Mouse (Mus musculus) MEL (cell line): ENCODE data around the gene Eri3. TPM values are rescaled to one million over a fixed set of nuclear protein-coding genes. Genes with fewer than 3 reads are reported as not detected.

Experiments
- DNase-seq: peaks from one replicate; pipeline ENCODE4 v3.0.0; 2011; ENCODE audit warnings: low read depth, low spot score
- H3K27ac ChIP-seq: 2 replicates; pipeline ENCODE4 v1.5.1; 2012; ENCODE audit warnings: low read depth, mild to moderate bottlenecking, control low read depth, low read length, moderate library complexity; ENCODE audit not compliant: control insufficient read depth
- H3K27me3 ChIP-seq, 2 experiments: fragments of 150-350 bp in 1 of 2; sonication (generic) in 1 of 2; 2 replicates each; pipeline ENCODE4 v1.6.1; 2012; ENCODE audit warnings: low read length in 2 of 2, mild to moderate bottlenecking in 2 of 2, improper control_type of control experiment in 1 of 2, moderate library complexity in 1 of 2; ENCODE audit not compliant: insufficient read depth in 2 of 2, control insufficient read depth in 1 of 2
- H3K36me3 ChIP-seq, 2 experiments: 2 replicates each; pipeline ENCODE4 v1.6.1; 2012 to 2014; ENCODE audit warnings: low read length in 2 of 2, improper control_type of control experiment in 1 of 2, inconsistent platforms in 1 of 2, mild to moderate bottlenecking in 1 of 2; ENCODE audit not compliant: insufficient read depth in 2 of 2, control insufficient read depth in 1 of 2
- H3K4me1 ChIP-seq, 2 experiments: fragments of 150-350 bp in 1 of 2; sonication (generic) in 1 of 2; 2 replicates each; pipeline ENCODE4 v1.6.1; 2012; ENCODE audit warnings: low read length in 2 of 2, improper control_type of control experiment in 1 of 2, mild to moderate bottlenecking in 1 of 2; ENCODE audit not compliant: insufficient read depth in 2 of 2, control insufficient read depth in 1 of 2
- H3K4me3 ChIP-seq, 2 experiments: fragments of 150-350 bp in 1 of 2; sonication (generic) in 1 of 2; 2 replicates each; pipeline ENCODE4 v1.5.1; 2012; ENCODE audit warnings: low read depth in 2 of 2, low read length in 2 of 2, mild to moderate bottlenecking in 2 of 2, moderate library complexity in 2 of 2, control low read depth in 1 of 2, improper control_type of control experiment in 1 of 2; ENCODE audit not compliant: control insufficient read depth in 1 of 2, insufficient read depth in 1 of 2
- H3K79me2 ChIP-seq: 2 replicates; pipeline ENCODE4 v1.6.1; 2012; ENCODE audit warnings: mild to moderate bottlenecking, low read length, moderate library complexity; ENCODE audit not compliant: control insufficient read depth, poor library complexity, insufficient read depth
- H3K9ac ChIP-seq: 2 replicates; pipeline ENCODE4 v1.6.1; 2012; ENCODE audit warnings: low read depth, mild to moderate bottlenecking, control low read depth, low read length, moderate library complexity; ENCODE audit not compliant: control insufficient read depth, poor library complexity, severe bottlenecking
- H3K9me3 ChIP-seq: fragments of 150-350 bp; sonication (generic); replicated peaks from 2 replicates; pipeline ENCODE4 v1.6.1; 2012; ENCODE audit warnings: mild to moderate bottlenecking, low read length, improper control_type of control experiment, moderate library complexity; ENCODE audit not compliant: insufficient read depth
- BHLHE40 ChIP-seq: IDR thresholded peaks from 2 replicates; pipeline ENCODE4 v1.6.1; 2012; ENCODE audit warnings: low read depth, mild to moderate bottlenecking, inconsistent platforms, low read length, improper control_type of control experiment, borderline replicate concordance
- CHD2 ChIP-seq: IDR thresholded peaks from 2 replicates; pipeline ENCODE4 v1.6.1; 2011; ENCODE audit warnings: low read length, improper control_type of control experiment
- CTCF ChIP-seq, 3 experiments: IDR thresholded peaks in 2 of 3; conservative IDR thresholded peaks in 1 of 3; 2 replicates each; pipeline ENCODE4 v1.5.1; 2011 to 2012; ENCODE audit warnings: low read length in 3 of 3, low read depth in 2 of 3, mild to moderate bottlenecking in 2 of 3, improper control_type of control experiment in 1 of 3, inconsistent platforms in 1 of 3, mixed read lengths in 1 of 3, moderate library complexity in 1 of 3; ENCODE audit not compliant: control insufficient read depth in 1 of 3, insufficient read depth in 1 of 3, poor library complexity in 1 of 3, severe bottlenecking in 1 of 3
- E2F4 ChIP-seq: IDR thresholded peaks from 2 replicates; pipeline ENCODE4 v1.6.1; 2011; ENCODE audit warnings: low read depth, low read length, improper control_type of control experiment, borderline replicate concordance
- ELF1 ChIP-seq: IDR thresholded peaks from 2 replicates; pipeline ENCODE4 v1.6.1; 2014; ENCODE audit warnings: low read depth, mild to moderate bottlenecking, inconsistent platforms, low read length, improper control_type of control experiment, moderate library complexity
- EP300 ChIP-seq, 2 experiments: IDR thresholded peaks; 2 replicates each; pipeline ENCODE4 v1.6.1; 2011; ENCODE audit warnings: improper control_type of control experiment in 2 of 2, low read length in 2 of 2, low read depth in 1 of 2, mild to moderate bottlenecking in 1 of 2
- ETS1 ChIP-seq: IDR thresholded peaks from 2 replicates; pipeline ENCODE4 v1.6.1; 2012; ENCODE audit warnings: low read depth, mild to moderate bottlenecking, inconsistent platforms, low read length, improper control_type of control experiment, moderate library complexity
- GABPA ChIP-seq: IDR thresholded peaks from 2 replicates; pipeline ENCODE4 v1.6.1; 2012; ENCODE audit warnings: low read depth, mild to moderate bottlenecking, inconsistent platforms, low read length, improper control_type of control experiment, moderate library complexity
- GATA1 ChIP-seq: IDR thresholded peaks from 2 replicates; pipeline ENCODE4 v1.6.1; 2011; ENCODE audit warnings: low read depth, low read length, improper control_type of control experiment
- HCFC1 ChIP-seq: IDR thresholded peaks from 2 replicates; pipeline ENCODE4 v1.6.1; 2012; ENCODE audit warnings: low read depth, mild to moderate bottlenecking, inconsistent platforms, low read length, improper control_type of control experiment, moderate library complexity
- KAT2A ChIP-seq: conservative IDR thresholded peaks from 2 replicates; pipeline ENCODE4 v1.6.1; 2012; ENCODE audit warnings: low read depth, low read length, improper control_type of control experiment, inconsistent platforms
- MAFK ChIP-seq: IDR thresholded peaks from 2 replicates; pipeline ENCODE4 v1.6.1; 2011; ENCODE audit warnings: low read depth, mild to moderate bottlenecking, low read length, improper control_type of control experiment, borderline replicate concordance
- MAX ChIP-seq: IDR thresholded peaks from 2 replicates; pipeline ENCODE4 v1.6.1; 2011; ENCODE audit warnings: low read length, improper control_type of control experiment
- MEF2A ChIP-seq: IDR thresholded peaks from 2 replicates; pipeline ENCODE4 v1.6.1; 2014; ENCODE audit warnings: low read depth, mild to moderate bottlenecking, inconsistent platforms, low read length, improper control_type of control experiment; ENCODE audit not compliant: poor library complexity, insufficient replicate concordance, severe bottlenecking; ENCODE audit errors: extremely low read depth
- MXI1 ChIP-seq: IDR thresholded peaks from 2 replicates; pipeline ENCODE4 v1.6.1; 2011; ENCODE audit warnings: mild to moderate bottlenecking, low read depth, low read length, improper control_type of control experiment
- MYB ChIP-seq: IDR thresholded peaks from 2 replicates; pipeline ENCODE4 v1.6.1; 2011; ENCODE audit warnings: mild to moderate bottlenecking, low read depth, low read length, improper control_type of control experiment
- MYC ChIP-seq: IDR thresholded peaks from 2 replicates; pipeline ENCODE4 v1.6.1; 2011; ENCODE audit warnings: low read depth, mild to moderate bottlenecking, low read length, improper control_type of control experiment, moderate library complexity
- NELFE ChIP-seq: IDR thresholded peaks from 2 replicates; pipeline ENCODE4 v1.6.1; 2011; ENCODE audit warnings: low read depth, low read length, improper control_type of control experiment
- NRF1 ChIP-seq: IDR thresholded peaks from 2 replicates; pipeline ENCODE4 v1.6.1; 2014; ENCODE audit warnings: low read depth, mild to moderate bottlenecking, inconsistent platforms, low read length, improper control_type of control experiment, moderate library complexity; ENCODE audit not compliant: poor library complexity, insufficient read depth, severe bottlenecking
- POLR2A ChIP-seq, 2 experiments: IDR thresholded peaks; 2 replicates each; pipeline ENCODE4 v1.6.1; 2011 to 2012; ENCODE audit warnings: low read length in 2 of 2, mild to moderate bottlenecking in 2 of 2, control low read depth in 1 of 2, improper control_type of control experiment in 1 of 2, low read depth in 1 of 2, moderate library complexity in 1 of 2; ENCODE audit not compliant: control insufficient read depth in 1 of 2, insufficient read depth in 1 of 2, poor library complexity in 1 of 2
- POLR2AphosphoS2 ChIP-seq: IDR thresholded peaks from 2 replicates; pipeline ENCODE4 v1.6.1; 2011; ENCODE audit warnings: low read length, improper control_type of control experiment
- RAD21 ChIP-seq: IDR thresholded peaks from 2 replicates; pipeline ENCODE4 v1.6.1; 2011; ENCODE audit warnings: mild to moderate bottlenecking, low read depth, low read length, improper control_type of control experiment
- RCOR1 ChIP-seq: IDR thresholded peaks from 2 replicates; pipeline ENCODE4 v1.6.1; 2012; ENCODE audit warnings: low read depth, mild to moderate bottlenecking, inconsistent platforms, low read length, improper control_type of control experiment
- SIN3A ChIP-seq: IDR thresholded peaks from 2 replicates; pipeline ENCODE4 v1.6.1; 2012; ENCODE audit warnings: low read length, improper control_type of control experiment, inconsistent platforms
- SMC3 ChIP-seq: IDR thresholded peaks from 2 replicates; pipeline ENCODE4 v1.6.1; 2011; ENCODE audit warnings: low read depth, low read length, improper control_type of control experiment
- TAL1 ChIP-seq: IDR thresholded peaks from 2 replicates; pipeline ENCODE4 v1.6.1; 2012; ENCODE audit warnings: mild to moderate bottlenecking, inconsistent platforms, low read length, moderate library complexity, mixed read lengths
- TBP ChIP-seq: IDR thresholded peaks from 2 replicates; pipeline ENCODE4 v1.8.0; 2011; ENCODE audit warnings: low read depth, low read length, improper control_type of control experiment
- UBTF ChIP-seq: IDR thresholded peaks from 2 replicates; pipeline ENCODE4 v1.6.1; 2012; ENCODE audit warnings: low read depth, mild to moderate bottlenecking, inconsistent platforms, low read length, improper control_type of control experiment, moderate library complexity, borderline replicate concordance; ENCODE audit not compliant: insufficient read depth
- USF1 ChIP-seq: IDR thresholded peaks from 2 replicates; pipeline ENCODE4 v1.6.1; 2014; ENCODE audit warnings: low read depth, mild to moderate bottlenecking, inconsistent platforms, low read length, improper control_type of control experiment, moderate library complexity
- ZC3H11A ChIP-seq: IDR thresholded peaks from 2 replicates; pipeline ENCODE4 v1.6.1; 2012; ENCODE audit warnings: low read depth, mild to moderate bottlenecking, inconsistent platforms, low read length, improper control_type of control experiment
- ZKSCAN1 ChIP-seq: IDR thresholded peaks from 2 replicates; pipeline ENCODE4 v1.6.1; 2012; ENCODE audit warnings: low read depth, mild to moderate bottlenecking, inconsistent platforms, low read length, improper control_type of control experiment, moderate library complexity
- ZMIZ1 ChIP-seq: IDR thresholded peaks from 2 replicates; pipeline ENCODE4 v1.6.1; 2012; ENCODE audit warnings: low read depth, mild to moderate bottlenecking, inconsistent platforms, low read length, improper control_type of control experiment, moderate library complexity
- polyA plus RNA-seq, 2 experiments: library from polyadenylated mRNA; stranded (reverse) in 1 of 2; unstranded in 1 of 2; fragments of >175 nt in 1 of 2; fragments of >200 nt in 1 of 2; gene quantifications; 2 replicates each; pipeline versions ENCODE4 v1.2.1 to v1.2.4; 2012; ENCODE audit warnings: low replicate concordance in 2 of 2, low read depth in 1 of 2; ENCODE audit not compliant: insufficient read length in 2 of 2, insufficient read depth in 1 of 2, missing spikeins in 1 of 2
- total RNA-seq: library from RNA; depleted of rRNA; stranded (reverse); fragments of 300-350 nt; gene quantifications from 2 replicates; pipeline ENCODE4 v1.2.3, GENCODE M21; 2012

The Eri3 gene
- total and polyA plus RNA-seq, 3 experiments: 36.7 to 63.9 TPM; not detected in 1

DNA sequence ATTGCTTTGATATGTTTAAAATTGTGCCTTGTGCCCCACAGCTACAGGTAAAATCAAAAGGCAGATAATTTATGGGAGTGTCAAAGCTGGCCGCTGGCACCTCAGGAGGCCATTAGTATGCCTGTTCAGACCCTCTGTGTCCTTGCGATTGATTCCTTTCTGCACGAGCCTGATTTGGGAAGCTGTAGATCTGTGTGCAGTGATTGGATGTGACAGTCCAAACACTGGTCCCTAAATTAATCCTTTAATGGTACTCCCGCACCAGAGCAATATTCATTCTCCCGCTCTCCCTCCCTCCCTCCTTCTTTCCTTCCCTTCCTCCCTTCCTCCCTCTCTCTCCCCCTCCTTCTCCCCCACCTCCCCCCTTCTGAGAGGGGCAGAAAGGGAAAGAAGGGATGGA, 6.2 kb downstream of the Eri3 start:
- no peaks in the 10 kb centered on the region for H3K27me3 ChIP-seq
- TF ChIP-seq SMC3: no peak
- TF ChIP-seq NRF1: no peak
- TF ChIP-seq ELF1: no peak
- TF ChIP-seq GATA1: no peak
- peaks cover 3% of the 10 kb centered on the region for H3K79me2 ChIP-seq
- H3K9me3 ChIP-seq: no peaks in the 10 kb centered on the region
- H3K4me3 ChIP-seq: no peak overlapping the region
- H3K27ac ChIP-seq: no peak overlapping the region
- peaks cover 7 to 22% of the 10 kb centered on the region in 2 experiments; a peak in 3 of 4 replicates for H3K4me1 ChIP-seq
- H3K36me3 ChIP-seq: peaks cover 2 to 25% of the 10 kb centered on the region in 2 experiments; a peak in 3 of 4 replicates
- no peak overlapping the region for H3K9ac ChIP-seq
- DNase-seq: no peak

- peaks cover 7 to 19% of the 10 kb centered on the region in 2 experiments; a peak in 3 of 4 replicates for H3K4me1 ChIP-seq
- H3K27me3 ChIP-seq: no peaks in the 10 kb centered on the region
- DNase-seq: peak; percentile 75
- peak overlapping the region; percentile 7; the same call in 1 of the 2 replicates for H3K27ac ChIP-seq
- peaks cover 2 to 25% of the 10 kb centered on the region in 2 experiments for H3K36me3 ChIP-seq
- peaks cover 3% of the 10 kb centered on the region for H3K79me2 ChIP-seq
- H3K4me3 ChIP-seq: no peak overlapping the region
- H3K9ac ChIP-seq: no peak overlapping the region
- H3K9me3 ChIP-seq: no peaks in the 10 kb centered on the region
- TF ChIP-seq POLR2A (IDR thresholded peaks at IDR 0.05; ENCODE audit: control insufficient read depth in 1 of 2, insufficient read depth in 1 of 2, low read depth in 1 of 2, low read length in 2 of 2, poor library complexity in 1 of 2) (no peak), SIN3A (peak; percentile 68), ZMIZ1 (no peak), MYB (no peak), GATA1 (peak; percentile 84), RCOR1 (peak; percentile 91), MEF2A (no peak), GABPA (no peak), POLR2AphosphoS2 (no peak), EP300 (IDR thresholded peaks at IDR 0.05; ENCODE audit: low read depth in 1 of 2, low read length in 2 of 2) (peak; percentile 62 to 65; a peak in 3 of 4 replicates), TBP (no peak), MXI1 (peak; percentile 64), CHD2 (no peak), MAX (peak; percentile 73), KAT2A (no peak), CTCF (IDR thresholded peaks at IDR 0.05 in 2 of 3, conservative IDR thresholded peaks at IDR 0.05 in 1 of 3; ENCODE audit: control insufficient read depth in 1 of 3, insufficient read depth in 1 of 3, low read depth in 2 of 3, low read length in 3 of 3, poor library complexity in 1 of 3, severe bottlenecking in 1 of 3) (no peak), NELFE (no peak), MYC (peak; percentile 56; the same call in 1 of the 2 replicates), RAD21 (no peak), ETS1 (peak; percentile 60; the same call in 1 of the 2 replicates), E2F4 (no peak), NRF1 (no peak), TAL1 (no peak), MAFK (no peak), BHLHE40 (0 out of 2 replicates have a peak, but pooled peaks have one; percentile 55), HCFC1 (no peak), UBTF (no peak), ZKSCAN1 (no peak), ZC3H11A (no peak), USF1 (peak; percentile 92)
Observed at GRCm38 (mm10) chr4:117557068-117557645, 7.0 kb downstream of the Eri3 start.
